Mouse (Mus musculus): ENCODE data around the gene F2. TPM values are rescaled to one million over a fixed set of nuclear protein-coding genes. Genes with fewer than 3 reads are reported as not detected.

The F2 gene
- total and polyA plus RNA-seq, 2 experiments from 2014 or later, result not detected

GRCm38 (mm10) chr2:91649553-91650359, 13.5 kb upstream of the F2 start, which contains the start of the genes Zfp408 and Arhgap1:
Gene Zfp408 (minus strand): TSS chr2:91649791.
Gene Arhgap1 (plus strand): TSS chr2:91649860.
- no peak; the same call in 1 of the 2 replicates for TF ChIP-seq CTCF (IDR thresholded peaks at IDR 0.05; ENCODE audit: low read depth)
- Histone ChIP-seq H3K36me3 (ENCODE audit: insufficient read depth, low read length) (peaks cover 43% of the 10 kb centered on the region), H3K4me3 (ENCODE audit: low read length) (peak within 1 kb of the TSS; percentile 89), H3K4me2 (ENCODE audit: low read depth, low read length) (peak within 1 kb of the TSS; percentile 99), H3K27me3 (ENCODE audit: insufficient read depth, low read length) (no peaks in the 10 kb centered on the region), H3K9me3 (ENCODE audit: low read length) (no peaks in the 10 kb centered on the region), H3K4me1 (ENCODE audit: insufficient read depth, low read length) (no peaks in the 10 kb centered on the region), H3K27ac (peak within 1 kb of the TSS; percentile 93), H3K9ac (replicated peaks; ENCODE audit: low read length) (peak within 1 kb of the TSS; percentile 90)
- ATAC-seq (peak; percentile 94), DNase-seq (ENCODE audit: low spot score) (peak; percentile 99)
- WGBS, result under 1% methylated on average over 44 of the region's 44 CpGs

- no peak for TF ChIP-seq CTCF (IDR thresholded peaks at IDR 0.05; ENCODE audit: low read depth)
- Histone ChIP-seq H3K9ac (replicated peaks; ENCODE audit: low read length) (peak overlapping the region; percentile 90), H3K9me3 (ENCODE audit: low read length) (no peaks in the 10 kb centered on the region), H3K36me3 (ENCODE audit: insufficient read depth, low read length) (peaks cover 43% of the 10 kb centered on the region), H3K27ac (peak overlapping the region; percentile 93), H3K4me2 (ENCODE audit: low read depth, low read length) (peak overlapping the region; percentile 99), H3K27me3 (ENCODE audit: insufficient read depth, low read length) (no peaks in the 10 kb centered on the region), H3K4me3 (ENCODE audit: low read length) (peak overlapping the region; percentile 89), H3K4me1 (ENCODE audit: insufficient read depth, low read length) (no peaks in the 10 kb centered on the region)
- ATAC-seq (peak; percentile 10; the same call in 1 of the 2 replicates), DNase-seq (ENCODE audit: low spot score) (no peak)
- 4% methylated on average over 15 of the region's 15 CpGs for WGBS
Measured at GRCm38 (mm10) chr2:91649152-91649551, 12.9 kb upstream of the F2 start.

GRCm38 (mm10) chr2:91646733-91647132, 10.5 kb upstream of the F2 start:
- H3K27me3 ChIP-seq (ENCODE audit: insufficient read depth, low read length), result no peaks in the 10 kb centered on the region
- ATAC-seq (no peak), DNase-seq (ENCODE audit: low spot score) (peak; percentile 86)
- no peaks in the 10 kb centered on the region for H3K4me1 ChIP-seq (ENCODE audit: insufficient read depth, low read length)
- H3K4me3 ChIP-seq (ENCODE audit: low read length), result no peak overlapping the region
- no peak overlapping the region for H3K9ac ChIP-seq (replicated peaks; ENCODE audit: low read length)
- peak; percentile 79 for TF ChIP-seq CTCF (IDR thresholded peaks at IDR 0.05; ENCODE audit: low read depth)
- H3K27ac ChIP-seq, result no peak overlapping the region
- WGBS, result 43% methylated on average over 1 of the region's 1 CpGs
- no peak overlapping the region for H3K4me2 ChIP-seq (ENCODE audit: low read depth, low read length)
- H3K9me3 ChIP-seq (ENCODE audit: low read length), result no peaks in the 10 kb centered on the region
- H3K36me3 ChIP-seq (ENCODE audit: insufficient read depth, low read length), result peaks cover 41% of the 10 kb centered on the region

GRCm38 (mm10) chr2:91645811-91646210, 9.6 kb upstream of the F2 start:
- no peak for TF ChIP-seq CTCF (IDR thresholded peaks at IDR 0.05; ENCODE audit: low read depth)
- no peak overlapping the region for H3K9ac ChIP-seq (replicated peaks; ENCODE audit: low read length)
- H3K4me1 ChIP-seq (ENCODE audit: insufficient read depth, low read length), result no peaks in the 10 kb centered on the region
- H3K36me3 ChIP-seq (ENCODE audit: insufficient read depth, low read length), result peaks cover 41% of the 10 kb centered on the region
- H3K27ac ChIP-seq, result no peak overlapping the region
- DNase-seq (ENCODE audit: low spot score) (no peak), ATAC-seq (no peak)
- no peak overlapping the region for H3K4me3 ChIP-seq (ENCODE audit: low read length)
- H3K4me2 ChIP-seq (ENCODE audit: low read depth, low read length), result no peak overlapping the region
- H3K9me3 ChIP-seq (ENCODE audit: low read length), result no peaks in the 10 kb centered on the region
- WGBS, result 85% methylated on average over 11 of the region's 11 CpGs
- H3K27me3 ChIP-seq (ENCODE audit: insufficient read depth, low read length), result no peaks in the 10 kb centered on the region

- WGBS, result 98% methylated on average over 15 of the region's 15 CpGs
- peaks cover 41% of the 10 kb centered on the region for H3K36me3 ChIP-seq (ENCODE audit: insufficient read depth, low read length)
Measured at GRCm38 (mm10) chr2:91645354-91645753, 9.1 kb upstream of the F2 start.

GRCm38 (mm10) chr2:91644021-91644420, 7.8 kb upstream of the F2 start:
- TF ChIP-seq CTCF (IDR thresholded peaks at IDR 0.05; ENCODE audit: low read depth), result no peak
- no peak for ATAC-seq
- Histone ChIP-seq H3K36me3 (ENCODE audit: insufficient read depth, low read length) (peaks cover 41% of the 10 kb centered on the region), H3K9me3 (ENCODE audit: low read length) (no peaks in the 10 kb centered on the region), H3K27me3 (ENCODE audit: insufficient read depth, low read length) (no peaks in the 10 kb centered on the region), H3K4me1 (ENCODE audit: insufficient read depth, low read length) (no peaks in the 10 kb centered on the region), H3K4me2 (ENCODE audit: low read depth, low read length) (no peak overlapping the region), H3K4me3 (ENCODE audit: low read length) (no peak overlapping the region), H3K27ac (no peak overlapping the region), H3K9ac (replicated peaks; ENCODE audit: low read length) (no peak overlapping the region)
- 95% methylated on average over 11 of the region's 11 CpGs for WGBS
- DNase-seq (ENCODE audit: low spot score), result no peak

More at GRCm38 (mm10) chr2:91645354-91645753, 9.1 kb upstream of the F2 start:
- no peak for DNase-seq (ENCODE audit: low spot score)
- no peak overlapping the region for H3K9ac ChIP-seq (replicated peaks; ENCODE audit: low read length)
- H3K9me3 ChIP-seq (ENCODE audit: low read length), result no peaks in the 10 kb centered on the region
- no peak overlapping the region for H3K4me3 ChIP-seq (ENCODE audit: low read length)
- H3K4me1 ChIP-seq (ENCODE audit: insufficient read depth, low read length), result no peaks in the 10 kb centered on the region
- TF ChIP-seq CTCF (IDR thresholded peaks at IDR 0.05; ENCODE audit: low read depth), result no peak
- no peak overlapping the region for H3K4me2 ChIP-seq (ENCODE audit: low read depth, low read length)
- no peak overlapping the region for H3K27ac ChIP-seq
- H3K27me3 ChIP-seq (ENCODE audit: insufficient read depth, low read length), result no peaks in the 10 kb centered on the region
- ATAC-seq, result no peak

Data from hindbrain, postnatal 0 days (tissue).